Mouse (Mus musculus) embryonic facial prominence, embryonic 12.5 days (tissue): ENCODE data around the gene Slc35g3. TPM values are rescaled to one million over a fixed set of nuclear protein-coding genes. Genes with fewer than 3 reads are reported as not detected.

Experiments used
- ATAC-seq: fragments of 200-750 bp; cut with Nextera tagmentation; 2 replicates; pipeline ENCODE4 v1.8.0; 2017; ENCODE audit not compliant: insufficient number of reproducible peaks, insufficient read depth, low FRiP score, low TSS enrichment
- H3K27ac ChIP-seq: fragments of 300-500 bp; sonication (generic); 2 replicates; pipeline ENCODE4 v1.5.1; 2016; ENCODE audit warnings: mild to moderate bottlenecking
- H3K27me3 ChIP-seq: fragments of 300-500 bp; sonication (generic); 2 replicates; pipeline ENCODE4 v1.6.1; 2016; ENCODE audit warnings: mild to moderate bottlenecking, moderate library complexity
- H3K36me3 ChIP-seq: fragments of 300-500 bp; sonication (generic); 2 replicates; pipeline ENCODE4 v1.6.1; 2016; ENCODE audit warnings: mild to moderate bottlenecking
- H3K4me1 ChIP-seq: fragments of 300-500 bp; sonication (generic); 2 replicates; pipeline ENCODE4 v1.6.1; 2016
- H3K4me2 ChIP-seq: fragments of 300-500 bp; sonication (generic); replicated peaks from 2 replicates; pipeline ENCODE4 v1.6.1; 2016; ENCODE audit warnings: mild to moderate bottlenecking, moderate library complexity
- H3K4me3 ChIP-seq: fragments of 300-500 bp; sonication (generic); 2 replicates; pipeline ENCODE4 v1.5.1; 2016; ENCODE audit warnings: mild to moderate bottlenecking
- H3K9ac ChIP-seq: fragments of 300-500 bp; sonication (generic); 2 replicates; pipeline ENCODE4 v1.6.1; 2016; ENCODE audit warnings: mild to moderate bottlenecking, moderate library complexity
- H3K9me3 ChIP-seq: fragments of 300-500 bp; sonication (generic); 2 replicates; pipeline ENCODE4 v1.6.1; 2016; ENCODE audit warnings: mild to moderate bottlenecking, moderate library complexity
- WGBS: fragments of 180-500 bp; shearing (Covaris S2); methylation state at CpG from one replicate; pipeline ENCODE4 v1.1.7; 2016; 5-methylcytosine and 5-hydroxymethylcytosine counted together
- polyA plus RNA-seq: library from polyadenylated mRNA; unstranded; fragments of >200 nt; fragmentation: Nextera tagmentation; extraction: Ambion mirVana; gene quantifications from 2 replicates; pipeline ENCODE4 v1.2.1, GENCODE M21; 2016

Slc35g3 gene
- polyA plus RNA-seq, 1 experiment from 2014 or later = not detected

GRCm38 (mm10) chr11:69781828-69782227 is 20.1 kb upstream of the Slc35g3 start:
- Histone ChIP-seq H3K27ac (no peak overlapping the region), H3K36me3 (peaks cover 2% of the 10 kb centered on the region), H3K4me1 (peaks cover 12% of the 10 kb centered on the region), H3K27me3 (peaks cover 33% of the 10 kb centered on the region), H3K4me3 (no peak overlapping the region), H3K4me2 (no peak overlapping the region), H3K9ac (no peak overlapping the region), H3K9me3 (no peaks in the 10 kb centered on the region)
- WGBS = 30% methylated on average over 4 of the region's 4 CpGs
- no peak for ATAC-seq

DNA sequence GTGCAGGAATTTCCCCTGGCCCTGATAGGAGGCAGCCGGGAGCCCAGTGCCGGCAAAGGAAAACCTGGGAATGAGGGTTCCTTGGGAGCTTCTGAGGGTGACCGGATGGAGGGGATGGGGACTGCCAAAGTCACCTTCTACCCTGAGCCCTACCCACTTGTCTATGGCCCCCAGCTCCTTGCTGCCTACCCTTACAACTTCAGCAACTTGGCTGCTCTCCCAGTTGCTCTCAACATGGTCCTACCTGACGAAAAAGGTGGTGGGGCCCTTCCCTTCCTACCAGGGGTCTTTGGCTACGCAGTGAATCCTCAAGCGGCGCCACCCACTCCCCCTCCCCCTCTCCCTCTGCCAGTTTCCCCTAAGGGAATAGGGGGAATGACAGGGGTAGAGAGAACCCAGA is 17.2 kb upstream of the Slc35g3 start:
- Histone ChIP-seq H3K9me3 (no peaks in the 10 kb centered on the region), H3K4me3 (no peak overlapping the region), H3K4me1 (peaks cover 12% of the 10 kb centered on the region), H3K27me3 (peaks cover 45% of the 10 kb centered on the region), H3K9ac (no peak overlapping the region), H3K36me3 (peaks cover 13% of the 10 kb centered on the region), H3K4me2 (0 out of 2 replicates have a peak overlapping the region, but pooled peaks have one; percentile 5), H3K27ac (no peak overlapping the region)
- WGBS = 40% methylated on average over 7 of the region's 7 CpGs
- no peak for ATAC-seq

GRCm38 (mm10) chr11:69778258-69778982 is 16.7 kb upstream of the Slc35g3 start:
- 65% methylated on average over 23 of the region's 23 CpGs for WGBS
- Histone ChIP-seq H3K4me1 (peaks cover 12% of the 10 kb centered on the region), H3K27me3 (peaks cover 45% of the 10 kb centered on the region), H3K9ac (no peak overlapping the region), H3K36me3 (peaks cover 13% of the 10 kb centered on the region), H3K4me2 (no peak overlapping the region), H3K9me3 (no peaks in the 10 kb centered on the region), H3K4me3 (no peak overlapping the region), H3K27ac (no peak overlapping the region)
- peak; percentile 12; the same call in 1 of the 2 replicates for ATAC-seq

DNA sequence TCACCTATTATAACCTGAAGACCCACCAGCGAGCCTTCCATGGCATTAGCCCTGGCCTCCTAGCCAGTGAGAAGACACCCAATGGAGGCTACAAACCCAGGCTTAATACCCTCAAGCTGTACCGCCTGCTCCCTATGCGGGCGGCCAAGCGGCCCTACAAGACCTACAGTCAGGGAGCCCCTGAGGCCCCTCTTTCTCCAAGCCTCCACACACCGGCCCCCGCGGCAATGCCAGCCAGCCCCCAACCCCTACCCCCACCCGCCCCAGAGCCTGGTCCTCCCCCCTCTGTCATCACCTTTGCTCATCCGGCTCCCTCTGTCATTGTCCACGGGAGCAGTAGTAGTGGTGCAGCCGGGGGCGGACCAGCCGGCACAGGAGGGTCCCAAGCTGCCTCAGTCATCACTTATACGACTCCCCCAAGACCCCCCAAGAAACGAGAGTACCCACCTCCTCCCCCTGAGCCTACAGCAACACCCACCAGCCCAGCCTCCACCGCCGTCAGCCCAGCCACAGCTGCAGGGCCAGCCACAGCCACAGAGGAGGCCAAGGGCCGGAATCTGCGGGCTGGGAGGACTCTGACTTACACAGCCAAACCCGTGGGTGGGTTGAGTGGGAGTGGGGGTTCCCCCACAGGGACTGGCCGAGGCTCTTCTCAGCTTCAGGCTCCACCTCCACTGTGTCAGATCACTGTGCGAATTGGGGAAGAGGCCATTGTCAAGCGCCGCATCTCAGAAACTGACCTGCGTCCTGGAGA is 15.9 kb upstream of the Slc35g3 start:
- H3K27ac ChIP-seq = no peak overlapping the region
- peaks cover 45% of the 10 kb centered on the region for H3K27me3 ChIP-seq
- 60% methylated on average over 26 of the region's 26 CpGs for WGBS
- H3K36me3 ChIP-seq = peaks cover 13% of the 10 kb centered on the region
- H3K9ac ChIP-seq = no peak overlapping the region
- ATAC-seq = no peak
- peaks cover 12% of the 10 kb centered on the region for H3K4me1 ChIP-seq
- H3K9me3 ChIP-seq = no peaks in the 10 kb centered on the region
- H3K4me2 ChIP-seq = no peak overlapping the region
- no peak overlapping the region for H3K4me3 ChIP-seq

- Histone ChIP-seq H3K9me3 (no peaks in the 10 kb centered on the region), H3K27ac (no peak overlapping the region), H3K27me3 (peaks cover 40% of the 10 kb centered on the region), H3K9ac (0 out of 2 replicates have a peak overlapping the region, but pooled peaks have one; percentile 10), H3K4me1 (peaks cover 12% of the 10 kb centered on the region), H3K36me3 (peaks cover 13% of the 10 kb centered on the region), H3K4me2 (no peak overlapping the region), H3K4me3 (no peak overlapping the region)
- 84% methylated on average over 20 of the region's 20 CpGs for WGBS
- ATAC-seq = no peak
Measured at GRCm38 (mm10) chr11:69776488-69776887, 14.7 kb upstream of the Slc35g3 start.

- H3K27ac ChIP-seq = no peak overlapping the region
- H3K36me3 ChIP-seq = peaks cover 13% of the 10 kb centered on the region
- ATAC-seq = no peak
- no peak overlapping the region for H3K4me3 ChIP-seq
- H3K9me3 ChIP-seq = no peaks in the 10 kb centered on the region
- H3K9ac ChIP-seq = 0 out of 2 replicates have a peak overlapping the region, but pooled peaks have one; percentile 10
- no peak overlapping the region for H3K4me2 ChIP-seq
- WGBS = 71% methylated on average over 10 of the region's 10 CpGs
- H3K4me1 ChIP-seq = peaks cover 12% of the 10 kb centered on the region
- H3K27me3 ChIP-seq = peaks cover 40% of the 10 kb centered on the region
Measured at GRCm38 (mm10) chr11:69775716-69776115, 13.9 kb upstream of the Slc35g3 start.

DNA sequence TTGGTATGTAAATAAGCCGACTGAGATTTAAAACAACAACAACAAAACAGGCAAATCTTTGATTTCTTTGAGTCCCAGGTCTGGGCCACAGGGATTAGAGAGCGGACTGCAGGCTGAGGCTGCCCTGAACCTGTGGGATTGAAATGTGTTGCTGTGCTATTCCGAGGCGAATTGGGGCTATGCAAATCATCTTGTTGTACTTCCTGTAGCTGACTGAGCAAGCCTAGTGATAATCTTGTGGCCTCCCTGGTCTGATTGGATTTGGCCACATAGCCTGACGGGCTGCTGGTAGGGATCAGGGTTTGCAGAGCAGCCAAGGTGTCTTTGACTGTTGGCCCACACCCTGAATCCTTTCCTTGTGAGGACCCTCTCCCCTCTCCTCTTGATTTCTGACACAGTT is 13.2 kb upstream of the Slc35g3 start:
- 58% methylated on average over 5 of the region's 5 CpGs for WGBS

GRCm38 (mm10) chr11:69767625-69767909 is 5.8 kb upstream of the Slc35g3 start:
- Histone ChIP-seq H3K4me3 (peak overlapping the region; percentile 93; the same call in 1 of the 2 replicates), H3K36me3 (no peaks in the 10 kb centered on the region), H3K4me2 (peak overlapping the region; percentile 72), H3K9ac (peak overlapping the region; percentile 95; the same call in 1 of the 2 replicates), H3K27ac (no peak overlapping the region), H3K9me3 (no peaks in the 10 kb centered on the region), H3K27me3 (no peaks in the 10 kb centered on the region), H3K4me1 (peaks cover 14% of the 10 kb centered on the region)
- no peak for ATAC-seq
- 64% methylated on average over 4 of the region's 4 CpGs for WGBS

More for the DNA sequence above, 13.2 kb upstream of the Slc35g3 start:
- Histone ChIP-seq H3K4me1 (peaks cover 12% of the 10 kb centered on the region), H3K9me3 (no peaks in the 10 kb centered on the region), H3K27ac (no peak overlapping the region), H3K4me3 (no peak overlapping the region), H3K27me3 (peaks cover 40% of the 10 kb centered on the region), H3K9ac (no peak overlapping the region), H3K4me2 (no peak overlapping the region), H3K36me3 (peaks cover 13% of the 10 kb centered on the region)
- no peak for ATAC-seq

GRCm38 (mm10) chr11:69766872-69767624 is 5.3 kb upstream of the Slc35g3 start:
- Histone ChIP-seq H3K27ac (no peak overlapping the region; the same call in 1 of the 2 replicates), H3K36me3 (no peaks in the 10 kb centered on the region), H3K27me3 (no peaks in the 10 kb centered on the region), H3K9me3 (no peaks in the 10 kb centered on the region), H3K4me2 (peak overlapping the region; percentile 72), H3K4me1 (peaks cover 14% of the 10 kb centered on the region), H3K9ac (peak overlapping the region; percentile 95), H3K4me3 (peak overlapping the region; percentile 93)
- no peak for ATAC-seq
- 58% methylated on average over 13 of the region's 13 CpGs for WGBS

DNA sequence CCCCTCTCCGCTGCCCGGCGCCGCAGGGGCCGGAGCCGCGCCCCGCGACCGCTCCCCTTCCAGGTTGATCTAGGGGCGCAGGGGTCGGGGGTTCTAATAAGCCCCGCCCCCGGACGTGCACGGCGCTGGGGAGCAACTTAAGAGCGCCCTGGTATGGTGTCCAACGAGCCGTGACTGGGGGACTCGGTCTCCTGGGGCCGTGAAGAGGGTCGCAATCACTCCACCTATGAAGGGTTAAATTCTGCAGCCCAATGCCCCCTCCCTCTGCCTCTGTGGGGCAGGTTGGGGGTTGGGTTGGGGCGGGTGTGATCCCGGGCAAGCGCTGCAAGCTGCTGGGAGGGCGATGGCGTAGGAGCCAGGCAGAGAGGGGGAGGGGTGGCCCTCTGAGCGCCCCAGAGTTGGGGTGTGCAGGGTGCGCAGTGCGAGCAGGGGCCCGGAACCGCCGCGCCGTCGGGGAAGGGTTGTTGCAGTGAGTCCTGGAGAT is 4.4 kb upstream of the Slc35g3 start:
- H3K9me3 ChIP-seq = no peaks in the 10 kb centered on the region
- peak overlapping the region; percentile 84 for H3K27ac ChIP-seq
- H3K9ac ChIP-seq = peak overlapping the region; percentile 95
- H3K4me1 ChIP-seq = peaks cover 14% of the 10 kb centered on the region
- WGBS = 0% methylated on average over 33 of the region's 37 CpGs
- peak; percentile 80 for ATAC-seq
- H3K4me2 ChIP-seq = peak overlapping the region; percentile 72
- no peaks in the 10 kb centered on the region for H3K36me3 ChIP-seq
- H3K27me3 ChIP-seq = no peaks in the 10 kb centered on the region
- peak overlapping the region; percentile 93 for H3K4me3 ChIP-seq
